Mouse (Mus musculus) lung, adult 2 months (tissue): ENCODE measurements around the gene Comt.

Experiments used
- CTCF ChIP-seq: fragments of 200-500 bp; IDR thresholded peaks from 2 replicates; pipeline ENCODE4 v1.5.1; 2011; ENCODE audit warnings: mild to moderate bottlenecking, low read length, control low read depth; ENCODE audit not compliant: insufficient read depth
- POLR2A ChIP-seq: fragments of 200-500 bp; IDR thresholded peaks from 2 replicates; pipeline ENCODE4 v1.6.1; 2011; ENCODE audit warnings: low read depth, mild to moderate bottlenecking, control low read depth, low read length, borderline replicate concordance; ENCODE audit errors: extremely low read depth

DNA sequence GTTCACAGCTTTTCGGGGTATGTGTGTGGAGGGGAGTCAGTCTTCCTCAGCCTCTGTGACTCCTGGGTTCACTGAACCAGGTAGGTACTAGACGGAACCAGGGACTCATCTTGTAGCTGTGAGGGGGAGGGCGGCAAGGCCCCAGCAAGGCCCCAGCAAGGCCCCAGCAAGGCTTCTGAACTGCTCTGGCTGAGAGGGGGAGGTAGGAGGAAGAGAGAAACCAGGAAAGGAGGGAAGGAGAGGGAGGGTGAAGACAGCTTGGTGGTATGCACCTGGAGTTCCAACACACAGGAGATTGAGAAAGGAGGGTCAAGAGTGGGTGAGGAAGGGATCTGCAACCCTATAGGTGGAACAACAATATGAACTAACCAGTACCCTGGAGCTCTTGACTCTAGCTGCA lies 9.8 kb downstream of the Comt start:
- TF ChIP-seq POLR2A (no peak), CTCF (no peak)
